Mouse (Mus musculus): ENCODE data around the gene Eaf1.
"Not testable (repeated sequence)": the region's sequence is repeated elsewhere in the genome, so short reads cannot be mapped to it uniquely, and the experiment has no call there.

Eaf1 gene

GRCm38 (mm10) chr14:31494349-31494974, at the start of gene Eaf1:
Eaf1 (plus strand) TSS chr14:31494399.
- no peak for DNase-seq (ENCODE audit: low spot score in 2 of 2)

GRCm38 (mm10) chr14:31448994-31449393, 45.2 kb upstream of the Eaf1 start:
- DNase-seq (ENCODE audit: low spot score in 2 of 2), result no peak

GRCm38 (mm10) chr14:31453946-31454345, 40.3 kb upstream of the Eaf1 start:
- not testable (repeated sequence) for DNase-seq (ENCODE audit: low spot score in 2 of 2)

- DNase-seq (ENCODE audit: low spot score in 2 of 2), result no peak
Observed at GRCm38 (mm10) chr14:31454849-31455566, 39.2 kb upstream of the Eaf1 start.

GRCm38 (mm10) chr14:31456064-31456721, 38.0 kb upstream of the Eaf1 start:
- no peak for DNase-seq (ENCODE audit: low spot score in 2 of 2)

- DNase-seq (ENCODE audit: low spot score in 2 of 2), result no peak
Observed at GRCm38 (mm10) chr14:31458006-31458405, 36.2 kb upstream of the Eaf1 start.

- not testable (repeated sequence) for DNase-seq (ENCODE audit: low spot score in 2 of 2)
Observed at GRCm38 (mm10) chr14:31462226-31462625, 32.0 kb upstream of the Eaf1 start.

GRCm38 (mm10) chr14:31462886-31463285, 31.3 kb upstream of the Eaf1 start:
- DNase-seq (ENCODE audit: low spot score in 2 of 2), result no peak

- no peak for DNase-seq (ENCODE audit: low spot score in 2 of 2)
Observed at GRCm38 (mm10) chr14:31464176-31464575, 30.0 kb upstream of the Eaf1 start.

GRCm38 (mm10) chr14:31469711-31470110, 24.5 kb upstream of the Eaf1 start:
- no peak for DNase-seq (ENCODE audit: low spot score in 2 of 2)

- peak; percentile 67 to 76 for DNase-seq (ENCODE audit: low spot score in 2 of 2)
Observed at GRCm38 (mm10) chr14:31472451-31473061, 21.6 kb upstream of the Eaf1 start.

GRCm38 (mm10) chr14:31473297-31473696, 20.9 kb upstream of the Eaf1 start:
- DNase-seq (ENCODE audit: low spot score in 2 of 2), result no peak

GRCm38 (mm10) chr14:31482417-31482816, 11.8 kb upstream of the Eaf1 start:
- DNase-seq (ENCODE audit: low spot score in 2 of 2), result no peak

GRCm38 (mm10) chr14:31486465-31486864, 7.7 kb upstream of the Eaf1 start:
- no peak for DNase-seq (ENCODE audit: low spot score in 2 of 2)

- DNase-seq (ENCODE audit: low spot score in 2 of 2), result no peak
Observed at GRCm38 (mm10) chr14:31488055-31488454, 6.1 kb upstream of the Eaf1 start.

- no peak for DNase-seq (ENCODE audit: low spot score in 2 of 2)
Observed at GRCm38 (mm10) chr14:31493901-31494300, 298 bp upstream of the Eaf1 start.

- peak; percentile 93 for DNase-seq (ENCODE audit: low spot score in 2 of 2)
Observed at GRCm38 (mm10) chr14:31494975-31495455, 816 bp downstream of the Eaf1 start, which contains the start of gene Mettl6. Mettl6 (minus strand) TSS chr14:31495040.

- DNase-seq (ENCODE audit: low spot score in 2 of 2), result no peak
Observed at GRCm38 (mm10) chr14:31495538-31495937, 1.3 kb downstream of the Eaf1 start.

- no peak for DNase-seq (ENCODE audit: low spot score in 2 of 2)
Observed at GRCm38 (mm10) chr14:31496241-31496646, 2.0 kb downstream of the Eaf1 start.

- DNase-seq (ENCODE audit: low spot score in 2 of 2), result no peak
Observed at GRCm38 (mm10) chr14:31499526-31499925, 5.3 kb downstream of the Eaf1 start.

- no peak for DNase-seq (ENCODE audit: low spot score in 2 of 2)
Observed at GRCm38 (mm10) chr14:31503406-31503805, 9.2 kb downstream of the Eaf1 start.

- peak in 1 of 2 experiments; percentile 50 for DNase-seq (ENCODE audit: low spot score in 2 of 2)
Observed at GRCm38 (mm10) chr14:31506456-31506855, 12.3 kb downstream of the Eaf1 start.
